Mouse (Mus musculus) kidney, adult 2 months (tissue): ENCODE measurements around the gene Erlec1. TPM values are rescaled to one million over a fixed set of nuclear protein-coding genes. Genes with fewer than 3 reads are reported as not detected.

Experiments
- DNase-seq: peaks from one replicate; pipeline ENCODE4 v3.0.0; 2021
- H3K27ac ChIP-seq: fragments of 200-500 bp; 2 replicates; pipeline ENCODE4 v1.5.1; 2012; ENCODE audit warnings: low read depth, low read length, control low read depth, inconsistent platforms; ENCODE audit not compliant: insufficient read depth
- H3K27me3 ChIP-seq: fragments of 200-500 bp; replicated peaks from 2 replicates; pipeline ENCODE4 v1.6.1; 2012; ENCODE audit warnings: mild to moderate bottlenecking, moderate library complexity, low read length, inconsistent platforms; ENCODE audit not compliant: control insufficient read depth, insufficient read depth
- H3K36me3 ChIP-seq: fragments of 200-500 bp; 2 replicates; pipeline ENCODE4 v1.6.1; 2012; ENCODE audit warnings: mild to moderate bottlenecking, moderate library complexity, low read length, inconsistent platforms; ENCODE audit not compliant: control insufficient read depth, insufficient read depth
- H3K4me1 ChIP-seq: fragments of 200-500 bp; 2 replicates; pipeline ENCODE4 v1.6.1; 2011; ENCODE audit warnings: low read length; ENCODE audit not compliant: control insufficient read depth, insufficient read depth
- H3K4me3 ChIP-seq: fragments of 200-500 bp; 2 replicates; pipeline ENCODE4 v1.5.1; 2011; ENCODE audit warnings: mild to moderate bottlenecking, low read depth, low read length, control low read depth; ENCODE audit not compliant: insufficient read depth
- CTCF ChIP-seq: fragments of 200-500 bp; conservative IDR thresholded peaks from 2 replicates; pipeline ENCODE4 v1.5.1; 2011; ENCODE audit warnings: low read depth, mild to moderate bottlenecking, control low read depth, low read length, moderate library complexity, mixed read lengths; ENCODE audit not compliant: insufficient read depth, insufficient read length
- POLR2A ChIP-seq: fragments of 200-500 bp; IDR thresholded peaks from one replicate; pipeline ENCODE4 v1.6.1; 2011; ENCODE audit warnings: low read depth, low read length, control low read depth
- WGBS: fragments of 180-500 bp; shearing (Covaris S2); methylation state at CpG from one replicate; pipeline ENCODE4 v1.1.7; 2018; 5-methylcytosine and 5-hydroxymethylcytosine counted together
- polyA plus RNA-seq: library from polyadenylated mRNA; depleted of rRNA; stranded (reverse); fragments of >200 nt; gene quantifications from 2 replicates; pipeline ENCODE4 v1.2.3, GENCODE M21; 2012; rRNA removed

The Erlec1 gene
- polyA plus RNA-seq, 1 experiment = 24.6 TPM

DNA sequence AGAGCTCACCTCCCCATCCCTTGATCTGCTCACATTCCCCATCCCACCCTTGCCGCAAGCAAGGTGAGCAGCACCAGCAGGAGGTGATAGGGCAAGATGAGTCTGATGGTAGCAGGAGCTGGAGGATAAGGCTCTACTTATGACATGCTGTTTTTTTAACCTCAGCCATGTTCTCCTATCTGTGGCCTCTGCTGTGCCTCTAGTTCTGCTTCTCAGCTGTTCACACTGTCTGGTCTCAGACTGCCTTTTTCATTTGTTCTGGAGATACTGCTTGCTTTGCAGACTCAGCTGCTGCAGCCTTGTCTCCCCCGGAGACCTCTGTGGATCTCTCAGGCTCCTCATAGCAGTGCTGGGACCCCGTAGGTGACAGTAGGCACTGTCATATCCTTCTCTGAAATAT, 30.9 kb downstream of the Erlec1 start:
- Histone ChIP-seq H3K27ac (no peak overlapping the region), H3K36me3 (peaks cover 1% of the 10 kb centered on the region; the same call in 1 of the 2 replicates), H3K4me1 (no peaks in the 10 kb centered on the region), H3K4me3 (no peak overlapping the region), H3K27me3 (no peaks in the 10 kb centered on the region)
- TF ChIP-seq POLR2A (no peak), CTCF (no peak)
- WGBS = 98% methylated on average over 3 of the region's 3 CpGs
- DNase-seq = no peak

DNA sequence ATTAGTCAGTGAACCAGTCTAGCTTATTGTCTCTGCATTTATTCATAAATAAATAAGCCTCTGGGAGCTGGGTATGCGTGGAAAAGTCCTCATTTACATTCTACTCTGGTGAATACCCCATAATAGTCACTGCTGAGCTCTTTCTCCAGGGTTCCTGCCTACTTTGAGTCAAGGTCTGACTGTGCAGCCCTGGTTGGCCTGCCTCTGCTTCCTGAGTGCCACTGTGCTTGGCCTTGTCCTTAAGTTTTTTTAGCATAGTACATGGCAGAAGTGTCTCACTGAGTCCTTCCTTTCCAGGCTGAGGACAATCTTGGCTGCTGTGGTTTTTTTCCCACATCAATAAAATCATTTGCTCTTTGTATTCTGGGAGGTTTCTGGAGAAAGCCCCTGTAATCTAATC, 33.5 kb downstream of the Erlec1 start:
- no peaks in the 10 kb centered on the region for H3K4me1 ChIP-seq
- H3K36me3 ChIP-seq = no peaks in the 10 kb centered on the region
- H3K4me3 ChIP-seq = no peak overlapping the region
- TF ChIP-seq CTCF (no peak), POLR2A (no peak)
- 79% methylated on average over 1 of the region's 1 CpGs for WGBS
- no peak overlapping the region for H3K27ac ChIP-seq
- no peak for DNase-seq
- no peaks in the 10 kb centered on the region for H3K27me3 ChIP-seq

DNA sequence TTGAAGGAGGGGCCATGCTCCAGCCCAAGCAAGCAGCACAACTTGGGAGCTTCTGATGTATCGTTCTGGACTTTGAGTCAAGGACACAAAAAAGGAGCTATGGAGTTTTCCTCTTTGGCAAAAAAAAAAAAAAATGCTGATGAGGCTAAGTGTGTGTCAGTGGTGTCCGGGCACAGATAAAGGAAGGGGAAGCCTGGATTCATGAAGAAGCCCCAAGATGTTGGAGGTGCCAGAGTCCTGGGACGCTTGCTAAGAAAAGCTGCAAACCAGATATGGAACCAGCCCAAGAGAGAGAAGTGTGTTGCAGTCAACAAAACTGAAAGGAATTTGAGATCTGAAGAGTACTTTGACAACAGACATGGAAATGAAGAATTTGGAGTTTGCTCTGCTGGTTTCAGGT, 41.8 kb downstream of the Erlec1 start:
- WGBS = 92% methylated on average over 3 of the region's 3 CpGs
- Histone ChIP-seq H3K4me3 (no peak overlapping the region), H3K27me3 (no peaks in the 10 kb centered on the region), H3K27ac (no peak overlapping the region), H3K36me3 (peaks cover 2% of the 10 kb centered on the region; the same call in 1 of the 2 replicates), H3K4me1 (no peaks in the 10 kb centered on the region)
- TF ChIP-seq CTCF (no peak), POLR2A (no peak)
- no peak for DNase-seq

DNA sequence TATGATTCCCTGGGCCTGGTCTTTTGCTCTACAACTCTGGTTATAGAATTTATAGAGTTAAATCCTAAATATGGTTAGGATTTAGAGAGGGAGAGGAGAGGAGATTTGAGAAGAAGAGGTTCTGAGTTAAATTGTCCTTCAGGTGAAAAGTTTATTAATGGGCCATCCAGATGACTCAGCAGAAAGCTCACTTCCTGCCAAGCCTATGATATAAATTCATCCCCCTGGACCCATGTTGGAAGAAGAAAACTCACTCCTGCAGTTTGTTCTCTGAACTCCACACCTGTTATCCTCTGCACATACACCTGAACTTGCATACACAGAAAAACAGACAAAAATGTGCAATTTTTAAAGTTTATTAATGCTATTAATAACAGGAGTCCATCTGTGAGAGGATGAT, 54.8 kb downstream of the Erlec1 start:
- TF ChIP-seq CTCF (no peak), POLR2A (no peak)
- Histone ChIP-seq H3K36me3 (peaks cover 1% of the 10 kb centered on the region; the same call in 1 of the 2 replicates), H3K27me3 (no peaks in the 10 kb centered on the region), H3K4me1 (no peaks in the 10 kb centered on the region), H3K27ac (no peak overlapping the region), H3K4me3 (no peak overlapping the region)
- DNase-seq = no peak

DNA sequence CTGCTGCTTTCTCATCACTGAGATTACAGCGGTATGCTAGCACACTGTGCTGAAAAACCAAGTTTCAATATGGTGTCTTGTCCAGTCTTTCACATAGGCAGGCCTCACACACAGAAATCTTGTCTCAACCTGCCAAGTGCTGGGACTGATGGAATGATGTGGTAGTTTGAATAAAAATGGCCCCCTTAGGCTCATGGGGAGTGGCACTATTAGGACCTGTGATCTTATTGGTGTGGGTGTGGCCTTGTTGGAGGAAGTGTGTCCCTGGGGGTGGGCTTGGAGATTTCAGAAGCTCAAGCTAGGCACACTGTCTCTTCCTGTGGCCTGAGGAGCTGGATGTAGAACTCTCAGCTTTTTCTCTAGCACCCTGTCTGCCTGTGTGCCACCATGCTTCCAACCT, 57.9 kb downstream of the Erlec1 start:
- Histone ChIP-seq H3K27ac (no peak overlapping the region), H3K4me3 (no peak overlapping the region), H3K27me3 (no peaks in the 10 kb centered on the region), H3K4me1 (no peaks in the 10 kb centered on the region), H3K36me3 (peaks cover 1% of the 10 kb centered on the region; the same call in 1 of the 2 replicates)
- TF ChIP-seq CTCF (no peak), POLR2A (no peak)
- no peak for DNase-seq
- WGBS = 98% methylated on average over 1 of the region's 1 CpGs

DNA sequence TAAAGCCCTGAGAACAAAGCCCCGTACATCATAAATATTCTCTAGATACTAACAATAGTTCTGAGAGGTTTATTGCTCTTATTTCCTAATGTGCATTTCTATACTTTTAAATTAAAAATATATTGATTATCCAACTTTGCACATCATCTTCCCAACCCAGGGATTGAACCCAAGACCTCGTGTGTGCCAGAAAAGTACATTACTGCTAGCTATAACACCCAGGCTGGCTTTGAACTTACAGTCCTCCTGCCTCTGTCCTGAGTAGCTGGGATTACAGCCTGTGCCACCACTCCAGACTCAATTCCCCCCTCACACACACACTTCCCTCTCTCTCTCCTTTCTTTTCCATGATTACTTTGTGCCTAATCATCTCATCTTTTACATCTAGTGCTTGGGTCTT, 66.0 kb downstream of the Erlec1 start:
- TF ChIP-seq POLR2A = no peak
- no peak for TF ChIP-seq CTCF
- H3K4me3 ChIP-seq = no peak overlapping the region
- no peaks in the 10 kb centered on the region for H3K27me3 ChIP-seq
- no peak for DNase-seq
- 0 out of 2 replicates have a peak, but pooled peaks cover 4% of the 10 kb centered on the region for H3K4me1 ChIP-seq
- no peak overlapping the region for H3K27ac ChIP-seq
- WGBS = 93% methylated on average over 2 of the region's 2 CpGs
- no peaks in the 10 kb centered on the region for H3K36me3 ChIP-seq

DNA sequence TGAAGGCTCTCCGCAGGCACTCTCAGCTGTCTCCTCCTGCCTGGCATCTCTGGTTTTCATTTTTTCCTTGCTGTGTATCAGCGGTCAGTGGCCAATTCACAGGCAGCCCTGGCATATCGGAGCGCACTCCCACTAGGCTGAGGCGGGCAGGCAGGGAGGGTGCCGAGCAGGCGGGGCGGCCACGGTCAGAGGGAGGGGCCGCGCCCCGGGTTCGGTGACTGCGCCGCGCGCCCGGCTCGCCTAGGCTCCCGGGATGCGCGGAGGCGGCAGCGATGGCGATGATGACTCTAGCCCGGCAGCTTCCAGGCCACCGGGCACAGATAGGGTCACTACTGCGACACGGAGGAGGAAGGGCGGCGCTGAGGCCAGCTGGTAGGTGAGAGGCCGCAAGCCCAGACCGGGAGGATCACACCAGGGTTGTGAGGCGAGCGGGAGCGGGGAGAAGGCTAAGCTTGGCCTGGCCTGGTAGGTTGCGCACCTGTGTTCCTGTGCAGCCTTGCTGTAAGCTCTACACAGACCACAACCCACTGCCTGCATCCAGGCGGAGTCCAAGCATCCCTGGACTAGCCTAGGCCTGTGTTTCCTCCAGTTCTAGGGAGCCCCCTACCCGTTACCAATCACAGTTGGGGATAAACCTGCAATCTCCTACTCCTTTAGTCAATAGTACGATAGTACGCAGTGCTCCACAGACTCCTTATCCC, 68.8 kb downstream of the Erlec1 start, which contains the start of the genes Gpr75 and Asb3:
TSS of gene Gpr75 (plus strand) at position 188 of the 701 bp plus-strand sequence.
TSS of gene Asb3 (plus strand) at position 246 of the 701 bp plus-strand sequence.
- H3K36me3 ChIP-seq = no peaks in the 10 kb centered on the region; the same call in 1 of the 2 replicates
- H3K4me3 ChIP-seq = peak within 1 kb of the TSS; percentile 21
- H3K27ac ChIP-seq = no peak within 1 kb of the TSS
- TF ChIP-seq POLR2A (no peak), CTCF (no peak)
- DNase-seq = peak; percentile 40
- 9% methylated on average over 40 of the region's 41 CpGs for WGBS
- 0 out of 2 replicates have a peak, but pooled peaks cover 4% of the 10 kb centered on the region for H3K4me1 ChIP-seq
- no peaks in the 10 kb centered on the region for H3K27me3 ChIP-seq

Other genes with a start within 250 kb of the Erlec1 start
- 15.4 and 19.7 TPM in 2 replicates for gene Psme4, start 182.6 kb downstream of the Erlec1 start, polyA plus RNA-seq
- gene Gpr75, start 69.0 kb downstream of the Erlec1 start, polyA plus RNA-seq = 0.06 and 0.15 TPM in 2 replicates
- gene Asb3, start 68.9 kb downstream of the Erlec1 start, polyA plus RNA-seq = 1.8 and 3.6 TPM in 2 replicates
- gene Chac2, start 32.0 kb upstream of the Erlec1 start, polyA plus RNA-seq = 7.8 and 9.1 TPM in 2 replicates
- gene Gm17332, start 228.1 kb upstream of the Erlec1 start, polyA plus RNA-seq = not detected in 2 replicates